Mouse (Mus musculus) neural tube, embryonic 13.5 days (tissue): ENCODE results near the gene Zfp235. TPM values are rescaled to one million over a fixed set of nuclear protein-coding genes. Genes with fewer than 3 reads are reported as not detected.
A peak's percentile ranks its signal among the peaks of the same experiment; 100 is the strongest.

Source experiments
- ATAC-seq: fragments of 200-750 bp; cut with Nextera tagmentation; 2 replicates; pipeline ENCODE4 v1.8.0; 2017; ENCODE audit warnings: low read depth, mild to moderate bottlenecking, moderate TSS enrichment, moderate library complexity
- H3K27ac ChIP-seq: fragments of 300-500 bp; sonication (generic); replicated peaks from 2 replicates; pipeline ENCODE4 v1.5.1; 2015; ENCODE audit warnings: moderate library complexity, mild to moderate bottlenecking, inconsistent platforms
- H3K27me3 ChIP-seq: fragments of 300-500 bp; sonication (generic); 2 replicates; pipeline ENCODE4 v1.6.1; 2015; ENCODE audit warnings: mild to moderate bottlenecking, inconsistent platforms
- H3K36me3 ChIP-seq: fragments of 300-500 bp; sonication (generic); 2 replicates; pipeline ENCODE4 v1.6.1; 2015; ENCODE audit warnings: mild to moderate bottlenecking, inconsistent platforms
- H3K4me1 ChIP-seq: fragments of 300-500 bp; sonication (generic); replicated peaks from 2 replicates; pipeline ENCODE4 v1.6.1; 2015; ENCODE audit warnings: inconsistent platforms
- H3K4me2 ChIP-seq: fragments of 300-500 bp; sonication (generic); 2 replicates; pipeline ENCODE4 v1.6.1; 2015; ENCODE audit warnings: inconsistent platforms, mild to moderate bottlenecking, moderate library complexity
- H3K4me3 ChIP-seq: fragments of 300-500 bp; sonication (generic); 2 replicates; pipeline ENCODE4 v1.5.1; 2015; ENCODE audit warnings: mild to moderate bottlenecking, inconsistent platforms
- H3K9ac ChIP-seq: fragments of 300-500 bp; sonication (generic); 2 replicates; pipeline ENCODE4 v1.6.1; 2015; ENCODE audit warnings: moderate library complexity, mild to moderate bottlenecking, inconsistent platforms
- H3K9me3 ChIP-seq: fragments of 300-500 bp; sonication (generic); 2 replicates; pipeline ENCODE4 v1.6.1; 2016; ENCODE audit warnings: inconsistent platforms
- WGBS: fragments of 180-500 bp; shearing (Covaris S2); methylation state at CpG from one replicate; pipeline ENCODE4 v1.1.7; 2015; 5-methylcytosine and 5-hydroxymethylcytosine counted together
- polyA plus RNA-seq: library from polyadenylated mRNA; unstranded; fragments of >200 nt; fragmentation: Nextera tagmentation; extraction: Ambion mirVana; gene quantifications from 2 replicates; pipeline ENCODE4 v1.2.1, GENCODE M21; 2015

The Zfp235 gene
- 18.4 and 21.4 TPM in 2 replicates for polyA plus RNA-seq

DNA sequence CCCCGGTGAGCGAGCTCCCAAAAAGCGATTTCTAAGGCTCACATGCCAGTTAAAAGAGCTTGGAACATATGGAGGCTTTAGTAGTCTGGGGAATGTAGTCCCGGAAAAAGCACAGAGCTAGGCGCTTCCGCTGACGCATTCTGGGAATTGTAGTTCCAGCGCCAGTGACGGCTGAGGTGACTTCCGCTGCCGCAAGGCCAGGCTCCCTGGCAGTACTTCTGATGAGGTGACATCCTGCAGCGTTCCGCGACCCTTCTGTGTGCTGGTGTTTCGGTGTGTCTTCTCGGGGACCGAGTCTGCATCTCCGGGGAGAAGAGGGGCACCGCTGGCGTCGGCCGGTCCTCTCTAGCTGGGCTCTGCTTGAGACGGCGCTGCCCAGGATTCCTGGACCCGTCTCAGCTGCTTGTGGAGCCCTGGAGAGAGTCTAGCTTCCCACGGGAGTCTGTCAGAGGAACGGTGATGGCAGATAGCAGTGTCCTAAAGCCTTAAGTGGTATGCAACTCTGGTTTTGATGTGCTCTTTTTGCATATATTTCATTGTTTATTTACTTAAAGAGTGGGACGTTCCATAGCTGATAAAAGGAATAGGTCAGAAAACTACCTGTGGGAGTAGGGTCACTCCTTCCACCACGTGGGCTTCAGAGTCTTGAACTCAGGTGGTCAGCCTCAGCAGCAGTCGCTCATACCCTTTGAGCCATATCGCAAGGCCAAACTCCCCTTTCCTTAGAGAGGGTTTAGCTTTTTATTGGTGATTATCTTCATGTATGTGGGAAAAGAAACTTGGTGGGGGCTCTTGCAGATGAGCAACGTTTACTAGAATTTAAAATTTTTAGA lies at the start of gene Zfp235:
Gene Zfp235, plus strand, starts transcription at position 174 of the 833 bp plus-strand sequence.
- 4% methylated on average over 32 of the region's 32 CpGs for WGBS
- Histone ChIP-seq H3K9me3 (no peaks in the 10 kb centered on the region), H3K27ac (peak within 1 kb of the TSS; percentile 59; the same call in 1 of the 2 replicates), H3K4me3 (peak within 1 kb of the TSS; percentile 78), H3K4me2 (peak within 1 kb of the TSS; percentile 82), H3K27me3 (no peaks in the 10 kb centered on the region), H3K36me3 (peaks cover 35% of the 10 kb centered on the region), H3K9ac (peak within 1 kb of the TSS; percentile 88), H3K4me1 (peaks cover 27% of the 10 kb centered on the region)
- ATAC-seq: peak; percentile 96

DNA sequence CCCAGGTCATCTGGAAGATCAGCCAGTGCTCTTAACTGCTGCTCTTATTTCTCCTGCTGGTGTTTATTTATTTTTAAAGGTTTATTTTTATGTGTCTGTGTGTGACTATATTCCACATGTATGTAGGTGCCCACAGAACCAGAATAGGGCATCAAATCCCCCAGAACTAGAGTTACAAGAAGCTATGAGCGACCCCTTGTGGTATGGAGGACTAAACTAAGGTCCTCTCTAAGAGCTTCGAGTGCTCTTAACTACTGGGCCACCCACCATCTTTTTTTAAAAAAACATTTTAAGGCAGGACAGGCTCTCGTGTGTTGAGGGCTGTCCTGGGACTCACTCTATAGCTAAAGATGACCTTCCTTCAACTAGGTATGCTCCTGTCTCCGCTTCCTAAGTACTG lies 47.1 kb upstream of the Zfp235 start:
- H3K4me2 ChIP-seq: no peak overlapping the region
- H3K9me3 ChIP-seq: peaks cover 40% of the 10 kb centered on the region
- H3K9ac ChIP-seq: no peak overlapping the region
- no peaks in the 10 kb centered on the region for H3K27me3 ChIP-seq
- ATAC-seq: no peak
- H3K27ac ChIP-seq: no peak overlapping the region
- peaks cover 53% of the 10 kb centered on the region for H3K36me3 ChIP-seq
- WGBS: 97% methylated on average over 4 of the region's 4 CpGs
- H3K4me1 ChIP-seq: peaks cover 14% of the 10 kb centered on the region
- H3K4me3 ChIP-seq: no peak overlapping the region

DNA sequence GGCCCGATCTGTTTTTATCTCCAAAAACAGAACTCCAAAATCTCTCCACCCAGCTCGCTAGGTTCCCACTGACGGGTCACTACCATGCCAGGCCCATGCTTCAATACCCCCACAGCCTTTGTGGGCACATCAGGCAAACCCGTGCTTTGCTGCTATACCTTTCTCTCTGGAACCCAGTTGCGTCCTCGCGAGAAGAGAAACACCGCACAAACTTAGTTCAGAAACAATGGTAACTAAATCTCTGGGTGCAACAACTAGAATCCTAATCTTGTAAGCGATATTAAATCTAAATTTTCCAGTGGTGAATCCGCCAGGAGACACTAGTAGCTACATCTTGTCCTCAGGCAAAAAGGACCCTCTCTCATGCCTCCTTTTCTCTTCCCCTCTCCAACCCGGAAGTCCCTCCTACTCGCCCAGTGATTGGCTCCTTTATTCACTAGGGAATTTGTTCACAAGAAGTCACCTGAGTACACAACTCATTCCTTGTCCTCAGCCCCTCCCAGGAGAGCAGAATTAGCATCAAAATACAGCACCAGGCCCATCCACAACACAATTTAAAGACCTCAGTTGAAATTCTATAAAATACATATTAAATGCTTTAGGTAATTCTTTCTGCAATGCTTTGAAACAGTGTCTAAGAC lies 46.4 kb upstream of the Zfp235 start:
- 98% methylated on average over 12 of the region's 12 CpGs for WGBS
- no peak for ATAC-seq

DNA sequence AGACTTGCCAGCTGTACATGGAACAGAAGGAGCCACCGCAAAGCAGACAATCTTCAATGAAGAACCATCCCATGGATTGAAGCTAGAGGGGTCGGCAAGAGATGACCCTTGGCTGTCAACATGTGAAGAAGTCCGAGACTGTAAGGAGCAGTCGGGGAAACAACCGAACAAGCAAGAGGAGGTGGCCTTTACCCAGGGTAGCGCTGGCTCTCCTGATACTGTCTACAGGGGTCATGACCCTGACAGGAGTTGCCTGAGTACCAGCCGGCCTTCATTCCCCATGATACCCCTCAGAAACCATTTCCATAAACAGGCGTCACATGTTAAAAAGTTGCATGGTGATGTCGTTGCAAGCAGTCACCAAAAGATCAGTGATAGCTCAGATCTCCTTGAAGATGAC lies 29.6 kb upstream of the Zfp235 start:
- Histone ChIP-seq H3K27me3 (no peaks in the 10 kb centered on the region), H3K4me2 (no peak overlapping the region), H3K9ac (no peak overlapping the region), H3K27ac (no peak overlapping the region), H3K4me3 (no peak overlapping the region), H3K36me3 (peaks cover 100% of the 10 kb centered on the region), H3K9me3 (peaks cover 99% of the 10 kb centered on the region), H3K4me1 (no peaks in the 10 kb centered on the region)
- 97% methylated on average over 9 of the region's 9 CpGs for WGBS
- ATAC-seq: no peak

More for the DNA sequence above, 46.4 kb upstream of the Zfp235 start:
- Histone ChIP-seq H3K9ac (no peak overlapping the region), H3K27me3 (no peaks in the 10 kb centered on the region), H3K9me3 (peaks cover 42% of the 10 kb centered on the region), H3K36me3 (peaks cover 56% of the 10 kb centered on the region), H3K27ac (no peak overlapping the region), H3K4me3 (no peak overlapping the region), H3K4me2 (no peak overlapping the region), H3K4me1 (peaks cover 11% of the 10 kb centered on the region)

DNA sequence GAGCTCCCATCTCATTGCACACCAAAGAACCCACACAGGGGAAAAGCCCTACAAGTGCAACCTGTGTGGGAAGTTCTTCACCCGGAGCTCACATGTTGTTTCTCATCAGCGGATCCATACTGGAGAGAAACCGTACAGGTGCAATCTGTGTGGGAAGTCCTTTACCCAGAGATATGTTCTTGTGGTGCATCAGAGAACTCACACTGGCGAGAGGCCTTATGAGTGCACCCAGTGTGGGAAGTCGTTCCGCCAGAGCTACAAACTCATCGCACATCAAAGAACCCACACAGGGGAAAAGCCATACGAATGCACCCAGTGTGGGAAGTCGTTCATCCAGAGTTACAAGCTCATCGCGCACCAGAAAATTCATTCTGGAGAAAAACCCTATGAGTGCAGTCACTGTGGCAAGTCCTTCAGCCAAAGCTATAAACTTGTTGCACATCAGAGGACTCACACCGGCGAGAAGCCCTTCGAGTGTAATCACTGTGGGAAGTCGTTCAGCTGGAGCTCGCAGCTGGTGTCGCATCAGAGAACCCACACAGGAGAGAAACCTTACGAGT lies 28.7 kb upstream of the Zfp235 start:
- H3K36me3 ChIP-seq: peaks cover 97% of the 10 kb centered on the region
- no peak overlapping the region for H3K9ac ChIP-seq
- H3K9me3 ChIP-seq: peaks cover 99% of the 10 kb centered on the region
- H3K4me3 ChIP-seq: no peak overlapping the region
- no peaks in the 10 kb centered on the region for H3K4me1 ChIP-seq
- H3K27ac ChIP-seq: no peak overlapping the region
- H3K4me2 ChIP-seq: no peak overlapping the region
- ATAC-seq: no peak
- WGBS: 95% methylated on average over 18 of the region's 18 CpGs
- H3K27me3 ChIP-seq: no peaks in the 10 kb centered on the region

DNA sequence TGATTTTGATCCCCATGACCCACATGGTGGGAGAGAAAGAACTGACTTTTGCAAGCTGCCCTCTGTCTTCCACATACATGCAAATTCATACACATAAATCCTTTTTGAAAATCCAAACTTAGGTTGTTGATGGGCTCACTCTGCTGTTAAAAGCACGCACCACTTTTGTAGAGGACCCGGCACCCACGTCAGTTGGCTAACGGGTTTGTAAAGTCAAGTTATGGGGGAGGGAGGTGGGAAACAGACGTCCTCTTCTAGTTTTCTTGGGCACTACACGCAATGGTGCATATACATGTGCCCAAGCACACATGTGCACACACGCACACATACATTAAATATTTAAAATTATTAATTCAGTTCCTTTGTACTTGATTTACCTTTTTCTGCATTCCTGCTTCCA lies 23.1 kb upstream of the Zfp235 start:
- no peak for ATAC-seq
- Histone ChIP-seq H3K4me2 (no peak overlapping the region), H3K4me3 (no peak overlapping the region), H3K27me3 (no peaks in the 10 kb centered on the region), H3K27ac (no peak overlapping the region), H3K9me3 (peaks cover 43% of the 10 kb centered on the region), H3K4me1 (peaks cover 9% of the 10 kb centered on the region), H3K9ac (no peak overlapping the region), H3K36me3 (peaks cover 41% of the 10 kb centered on the region)
- WGBS: 97% methylated on average over 7 of the region's 7 CpGs

DNA sequence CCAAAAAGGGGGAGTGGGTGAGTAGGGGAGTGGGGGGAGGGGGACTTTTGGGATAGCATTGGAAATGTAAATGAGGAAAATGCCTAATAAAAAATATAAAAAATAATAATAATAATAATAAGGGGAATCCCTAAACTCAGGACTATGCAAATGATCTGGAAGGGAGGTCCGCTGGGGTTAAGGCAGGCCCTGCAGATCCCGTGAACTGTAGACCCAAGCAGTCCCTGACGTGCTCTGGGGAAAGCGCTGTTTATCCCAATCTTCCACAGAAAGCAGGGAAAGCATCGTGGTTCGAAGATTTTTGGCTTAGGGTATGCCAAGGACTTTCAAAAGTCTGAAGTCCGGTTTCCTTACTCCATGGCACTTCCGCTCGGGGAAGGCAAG lies 22.2 kb upstream of the Zfp235 start:
- H3K4me2 ChIP-seq: peak overlapping the region; percentile 83
- peak overlapping the region; percentile 61 for H3K9ac ChIP-seq
- ATAC-seq: peak; percentile 84
- H3K4me3 ChIP-seq: peak overlapping the region; percentile 73
- H3K9me3 ChIP-seq: peaks cover 33% of the 10 kb centered on the region
- no peak overlapping the region for H3K27ac ChIP-seq
- H3K4me1 ChIP-seq: peaks cover 9% of the 10 kb centered on the region
- H3K36me3 ChIP-seq: peaks cover 32% of the 10 kb centered on the region
- no peaks in the 10 kb centered on the region for H3K27me3 ChIP-seq
- WGBS: 4% methylated on average over 9 of the region's 9 CpGs

DNA sequence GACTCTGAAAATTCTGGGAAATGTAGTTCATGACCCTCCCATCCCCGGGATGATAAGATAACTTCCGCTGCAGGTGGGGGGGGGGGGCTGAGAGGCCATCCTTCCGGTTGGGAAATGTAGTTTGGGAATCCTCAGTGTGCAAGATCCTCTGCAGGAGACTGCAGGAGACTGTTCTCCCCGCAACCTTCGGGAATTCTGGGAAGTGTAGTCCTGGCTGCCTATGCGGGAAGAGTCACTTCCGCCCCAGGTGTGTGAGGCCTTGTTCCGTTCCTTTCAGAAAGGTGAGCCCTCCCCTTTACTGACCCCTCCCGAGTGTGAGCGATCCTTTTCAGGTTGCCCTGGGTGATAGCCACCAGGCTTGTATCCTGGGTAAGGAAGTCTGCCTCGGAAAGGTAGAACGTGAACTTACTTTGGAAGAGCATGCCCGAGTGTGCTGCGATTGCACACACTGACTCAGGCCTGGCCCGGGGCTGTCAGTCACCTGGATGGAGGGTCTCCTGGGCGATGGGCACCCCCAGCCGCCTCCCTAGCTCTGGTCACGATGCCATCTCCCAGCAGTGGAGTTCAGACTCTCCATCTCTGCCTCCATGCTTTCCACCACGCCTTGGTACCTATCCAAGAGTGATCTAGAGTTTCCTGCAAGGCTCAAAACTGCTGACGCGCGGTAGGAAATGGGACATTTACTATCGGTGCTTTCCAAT lies 21.7 kb upstream of the Zfp235 start, which contains the start of gene Zfp112:
Gene Zfp112, plus strand, starts transcription at position 159 of the 701 bp plus-strand sequence.
- WGBS: 1% methylated on average over 23 of the region's 23 CpGs
- ATAC-seq: peak; percentile 97
- peak within 1 kb of the TSS; percentile 73 for H3K4me3 ChIP-seq

DNA sequence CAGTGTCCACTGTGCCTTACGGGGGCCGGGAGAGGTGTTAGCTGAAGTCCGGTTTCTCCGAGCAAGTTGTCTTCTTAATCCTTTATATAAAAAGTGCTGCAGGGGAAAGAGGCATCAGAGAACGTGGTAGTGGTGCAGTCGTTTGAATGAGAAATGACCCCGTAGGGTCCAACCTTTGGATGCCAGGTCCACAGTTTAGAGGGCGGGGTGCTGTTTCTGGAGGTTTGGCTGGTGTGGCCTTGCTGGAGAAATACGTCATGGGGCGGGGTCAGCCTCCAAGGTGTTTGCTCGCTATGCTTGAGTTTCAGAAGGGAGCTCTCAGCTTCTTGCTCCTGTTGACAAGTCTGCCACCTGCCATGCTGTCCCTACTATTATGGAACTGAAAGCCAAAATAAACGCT lies 21.0 kb upstream of the Zfp235 start:
- peak overlapping the region; percentile 89 for H3K9ac ChIP-seq
- 10% methylated on average over 12 of the region's 12 CpGs for WGBS
- H3K27me3 ChIP-seq: no peaks in the 10 kb centered on the region
- H3K4me3 ChIP-seq: peak overlapping the region; percentile 73
- ATAC-seq: 0 out of 2 replicates have a peak, but pooled peaks have one; percentile 3
- peak overlapping the region; percentile 69 for H3K27ac ChIP-seq
- peak overlapping the region; percentile 83 for H3K4me2 ChIP-seq
- H3K9me3 ChIP-seq: peaks cover 21% of the 10 kb centered on the region
- H3K36me3 ChIP-seq: peaks cover 19% of the 10 kb centered on the region
- peaks cover 9% of the 10 kb centered on the region for H3K4me1 ChIP-seq

More for the DNA sequence above, 21.7 kb upstream of the Zfp235 start, which contains the start of gene Zfp112:
- peak within 1 kb of the TSS; percentile 83 for H3K4me2 ChIP-seq
- peaks cover 9% of the 10 kb centered on the region for H3K4me1 ChIP-seq
- peaks cover 28% of the 10 kb centered on the region for H3K9me3 ChIP-seq
- H3K27ac ChIP-seq: peak within 1 kb of the TSS; percentile 69
- peak within 1 kb of the TSS; percentile 89 for H3K9ac ChIP-seq
- H3K36me3 ChIP-seq: peaks cover 26% of the 10 kb centered on the region
- no peaks in the 10 kb centered on the region for H3K27me3 ChIP-seq

DNA sequence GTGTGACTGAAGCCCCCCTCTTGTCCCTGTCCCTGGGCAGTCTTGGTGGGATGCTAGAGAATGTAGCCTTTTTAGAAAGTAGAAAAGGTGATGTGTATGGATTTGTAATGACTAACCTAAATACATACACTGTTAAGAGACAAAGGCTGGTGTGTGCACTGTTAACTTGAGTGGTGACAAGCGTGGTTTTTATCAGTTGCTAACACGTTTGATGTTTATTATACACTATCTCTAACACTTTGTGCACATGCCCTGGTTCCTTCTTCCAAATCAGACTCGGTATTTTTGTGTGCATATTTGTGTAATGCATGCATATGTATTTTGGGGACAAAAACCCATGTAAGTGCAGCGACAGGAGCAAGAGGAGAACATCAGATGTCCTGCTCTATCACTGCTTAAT lies 17.3 kb upstream of the Zfp235 start:
- peaks cover 9% of the 10 kb centered on the region for H3K4me1 ChIP-seq
- H3K27me3 ChIP-seq: no peaks in the 10 kb centered on the region
- no peak for ATAC-seq
- no peak overlapping the region for H3K9ac ChIP-seq
- H3K36me3 ChIP-seq: no peaks in the 10 kb centered on the region
- WGBS: 90% methylated on average over 4 of the region's 4 CpGs
- H3K4me2 ChIP-seq: no peak overlapping the region
- no peak overlapping the region for H3K4me3 ChIP-seq
- no peaks in the 10 kb centered on the region for H3K9me3 ChIP-seq
- H3K27ac ChIP-seq: no peak overlapping the region

DNA sequence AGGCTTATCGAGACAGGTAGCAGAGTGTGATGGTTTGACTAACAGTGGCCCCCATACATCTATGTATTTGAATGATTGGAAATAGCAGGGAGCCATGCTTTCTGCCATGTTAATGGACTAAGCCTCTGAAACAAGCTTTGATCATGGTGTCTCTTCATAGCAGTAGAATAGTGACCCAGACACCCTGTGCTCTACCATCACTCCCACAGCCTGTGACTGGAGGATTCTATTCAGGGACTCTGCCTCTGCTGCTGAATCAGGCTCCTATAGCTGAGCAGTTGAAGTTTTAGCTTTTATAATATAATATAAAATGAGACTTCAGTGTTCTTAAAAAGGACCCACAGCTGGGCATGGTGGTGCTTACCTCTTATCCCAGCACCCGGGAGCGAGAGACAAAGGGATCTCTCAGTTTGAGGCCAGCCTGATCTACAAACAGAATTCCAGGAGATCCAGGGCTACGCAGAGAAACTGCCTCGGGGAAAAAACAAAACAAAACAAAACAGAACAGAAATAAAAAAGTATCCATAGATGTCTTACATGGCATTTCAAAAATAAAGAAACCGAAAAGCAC lies 459 bp upstream of the Zfp235 start:
- peaks cover 27% of the 10 kb centered on the region for H3K4me1 ChIP-seq
- WGBS: 17% methylated on average over 6 of the region's 6 CpGs
- H3K27me3 ChIP-seq: no peaks in the 10 kb centered on the region
- H3K9ac ChIP-seq: peak overlapping the region; percentile 88
- no peaks in the 10 kb centered on the region for H3K9me3 ChIP-seq
- H3K27ac ChIP-seq: peak overlapping the region; percentile 47; the same call in 1 of the 2 replicates
- peak overlapping the region; percentile 82 for H3K4me2 ChIP-seq
- H3K36me3 ChIP-seq: peaks cover 28% of the 10 kb centered on the region
- peak overlapping the region; percentile 78 for H3K4me3 ChIP-seq
- ATAC-seq: peak; percentile 60
